Mouse (Mus musculus): Measurements from ENCODE around the gene 2310022A10Rik. TPM values are rescaled to one million over a fixed set of nuclear protein-coding genes. Genes with fewer than 3 reads are reported as not detected.

Gene 2310022A10Rik
- polyA plus RNA-seq, 1 experiment, result 14.0 TPM

GRCm38 (mm10) chr7:27596586-27597503 is 43.8 kb downstream of the 2310022A10Rik start:
- Histone ChIP-seq H3K4me1 (ENCODE audit: control insufficient read depth, insufficient read depth, low read length) (peaks cover 5% of the 10 kb centered on the region; the same call in 1 of the 2 replicates), H3K27ac (ENCODE audit: insufficient read depth, low read length) (peak overlapping the region; percentile 65), H3K4me3 (ENCODE audit: insufficient read depth, low read length) (no peak overlapping the region)
- TF ChIP-seq CTCF (IDR thresholded peaks at IDR 0.05; ENCODE audit: borderline replicate concordance, insufficient read depth, low read length), result no peak
- TF ChIP-seq POLR2A (IDR thresholded peaks at IDR 0.05; ENCODE audit: low read depth, low read length), result no peak

DNA sequence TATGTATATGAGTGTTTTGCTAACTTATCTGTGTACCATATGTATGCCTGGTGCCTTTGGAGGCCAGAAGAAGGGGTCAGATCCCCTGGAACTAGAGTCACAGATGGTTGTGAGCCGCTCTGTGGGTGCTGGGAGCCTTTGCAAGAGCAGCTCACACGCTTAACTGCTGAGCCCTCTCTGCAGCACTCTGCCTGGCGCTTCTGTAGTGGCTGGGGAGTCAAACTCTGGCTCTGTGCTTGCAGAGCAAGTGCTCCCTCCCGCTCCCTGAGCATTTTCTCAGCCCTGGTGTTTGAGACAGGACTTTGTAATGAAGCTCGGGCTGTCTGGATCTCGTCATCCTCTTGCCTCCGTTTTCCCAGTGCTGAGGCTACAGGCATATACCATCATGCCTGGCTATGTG is 45.0 kb downstream of the 2310022A10Rik start:
- TF ChIP-seq POLR2A (IDR thresholded peaks at IDR 0.05; ENCODE audit: low read depth, low read length) (no peak), CTCF (IDR thresholded peaks at IDR 0.05; ENCODE audit: borderline replicate concordance, insufficient read depth, low read length) (no peak)
- peaks cover 2% of the 10 kb centered on the region; the same call in 1 of the 2 replicates for H3K4me1 ChIP-seq (ENCODE audit: control insufficient read depth, insufficient read depth, low read length)
- no peak overlapping the region for H3K4me3 ChIP-seq (ENCODE audit: insufficient read depth, low read length)
- H3K27ac ChIP-seq (ENCODE audit: insufficient read depth, low read length), result no peak overlapping the region

GRCm38 (mm10) chr7:27601628-27602027 is 48.6 kb downstream of the 2310022A10Rik start:
- TF ChIP-seq CTCF (IDR thresholded peaks at IDR 0.05; ENCODE audit: borderline replicate concordance, insufficient read depth, low read length) (no peak), POLR2A (IDR thresholded peaks at IDR 0.05; ENCODE audit: low read depth, low read length) (no peak)
- Histone ChIP-seq H3K4me3 (ENCODE audit: insufficient read depth, low read length) (no peak overlapping the region), H3K27ac (ENCODE audit: insufficient read depth, low read length) (no peak overlapping the region), H3K4me1 (ENCODE audit: control insufficient read depth, insufficient read depth, low read length) (0 out of 2 replicates have a peak, but pooled peaks cover 2% of the 10 kb centered on the region)

GRCm38 (mm10) chr7:27602161-27602560 is 49.1 kb downstream of the 2310022A10Rik start:
- no peak overlapping the region for H3K27ac ChIP-seq (ENCODE audit: insufficient read depth, low read length)
- TF ChIP-seq POLR2A (IDR thresholded peaks at IDR 0.05; ENCODE audit: low read depth, low read length) (no peak), CTCF (IDR thresholded peaks at IDR 0.05; ENCODE audit: borderline replicate concordance, insufficient read depth, low read length) (no peak)
- H3K4me3 ChIP-seq (ENCODE audit: insufficient read depth, low read length), result no peak overlapping the region
- H3K4me1 ChIP-seq (ENCODE audit: control insufficient read depth, insufficient read depth, low read length), result peaks cover 2% of the 10 kb centered on the region; the same call in 1 of the 2 replicates

DNA sequence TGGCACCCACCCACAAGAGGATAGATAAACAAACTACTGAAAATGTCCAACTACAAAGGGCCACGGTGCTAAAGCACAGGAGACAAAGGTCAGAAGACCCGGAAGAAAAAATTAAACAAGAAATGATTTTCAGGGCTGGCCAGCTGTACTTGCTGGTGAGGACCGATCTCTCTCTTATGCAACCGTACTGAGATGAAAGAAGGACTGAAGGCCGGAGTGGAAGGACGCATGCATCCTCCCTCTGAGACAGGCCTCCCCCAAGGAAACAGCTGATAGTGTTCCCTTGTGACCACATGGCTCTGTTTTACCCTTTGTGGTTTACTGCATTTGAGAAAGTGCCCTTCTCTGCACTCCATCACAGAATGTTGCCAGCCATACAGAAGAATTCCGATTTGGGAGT is 49.8 kb downstream of the 2310022A10Rik start:
- no peak for TF ChIP-seq POLR2A (IDR thresholded peaks at IDR 0.05; ENCODE audit: low read depth, low read length)
- TF ChIP-seq CTCF (IDR thresholded peaks at IDR 0.05; ENCODE audit: borderline replicate concordance, insufficient read depth, low read length), result no peak
- Histone ChIP-seq H3K27ac (ENCODE audit: insufficient read depth, low read length) (no peak overlapping the region), H3K4me1 (ENCODE audit: control insufficient read depth, insufficient read depth, low read length) (peaks cover 5% of the 10 kb centered on the region; the same call in 1 of the 2 replicates), H3K4me3 (ENCODE audit: insufficient read depth, low read length) (no peak overlapping the region)

DNA sequence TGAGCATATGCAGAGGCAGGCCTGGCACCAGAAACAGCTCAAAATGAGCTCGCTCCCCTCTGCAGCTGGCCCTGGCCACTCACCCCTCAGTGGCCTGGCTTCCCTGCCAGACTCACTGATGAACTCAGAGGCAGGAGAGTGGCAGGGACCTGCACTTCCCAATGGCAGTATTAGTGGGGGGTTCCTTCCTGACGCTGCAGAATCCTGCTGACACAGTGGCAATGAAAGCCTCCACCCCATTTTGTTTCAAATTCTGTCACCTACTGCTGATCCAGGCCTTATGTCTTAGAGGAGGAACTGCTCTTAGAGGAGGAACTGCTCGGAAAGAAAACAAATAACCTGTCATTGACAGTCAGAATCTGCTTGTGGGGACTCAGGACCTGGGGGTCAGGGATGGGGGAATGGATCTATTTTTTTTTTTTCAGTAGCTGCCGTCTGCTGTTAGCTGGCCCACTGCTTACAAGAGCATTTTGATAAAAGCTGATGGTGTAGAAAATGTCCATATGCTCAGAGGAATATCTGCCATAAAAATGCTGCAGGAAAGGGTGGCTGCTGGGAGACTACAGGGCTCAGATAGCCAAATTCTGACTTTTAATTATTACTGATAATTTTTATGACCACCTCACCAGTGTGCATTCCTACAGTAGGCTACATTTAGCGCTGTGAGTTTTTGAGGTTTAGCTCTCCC is 51.8 kb downstream of the 2310022A10Rik start:
- Histone ChIP-seq H3K27ac (ENCODE audit: insufficient read depth, low read length) (no peak overlapping the region), H3K4me3 (ENCODE audit: insufficient read depth, low read length) (no peak overlapping the region), H3K4me1 (ENCODE audit: control insufficient read depth, insufficient read depth, low read length) (peaks cover 5% of the 10 kb centered on the region; the same call in 1 of the 2 replicates)
- TF ChIP-seq POLR2A (IDR thresholded peaks at IDR 0.05; ENCODE audit: low read depth, low read length), result no peak
- no peak for TF ChIP-seq CTCF (IDR thresholded peaks at IDR 0.05; ENCODE audit: borderline replicate concordance, insufficient read depth, low read length)

DNA sequence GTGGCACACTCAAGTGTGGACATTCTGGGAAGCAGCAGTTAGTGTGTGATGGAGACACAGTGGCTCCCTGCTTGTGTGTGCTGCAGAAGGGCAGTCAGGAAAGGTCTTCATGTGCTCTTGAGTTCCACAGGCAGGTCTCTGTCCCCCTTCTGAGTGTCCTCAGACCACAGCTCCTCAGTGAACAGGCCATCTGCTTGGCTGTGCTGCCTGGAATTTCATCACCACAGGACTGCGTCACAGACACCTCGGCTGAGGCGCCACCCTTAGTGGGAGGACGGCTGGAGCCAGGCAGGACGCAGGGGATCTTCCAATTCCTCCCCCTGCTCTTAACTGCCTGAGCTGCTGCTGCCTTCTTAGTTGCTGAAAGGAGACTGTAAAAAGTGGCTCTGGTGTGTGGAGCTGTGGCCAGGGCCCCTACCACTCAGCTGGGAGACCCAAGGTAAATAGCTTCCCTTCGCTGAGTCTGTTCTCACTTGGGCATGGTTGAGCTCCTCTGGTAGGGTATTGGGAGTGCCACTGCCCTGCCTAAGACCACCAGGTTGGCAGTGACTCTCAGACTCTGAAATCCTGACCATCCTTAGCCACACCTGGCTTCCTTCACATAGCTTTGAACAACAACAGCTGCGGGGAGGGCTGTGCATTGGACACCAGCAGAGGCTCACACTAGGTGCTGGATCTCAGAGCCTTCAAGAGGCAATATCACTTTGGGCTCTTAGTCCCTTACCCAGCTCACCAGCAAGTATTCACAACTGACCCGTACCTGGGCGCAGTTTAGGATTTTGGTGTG is 52.7 kb downstream of the 2310022A10Rik start:
- TF ChIP-seq CTCF (IDR thresholded peaks at IDR 0.05; ENCODE audit: borderline replicate concordance, insufficient read depth, low read length), result no peak
- no peak for TF ChIP-seq POLR2A (IDR thresholded peaks at IDR 0.05; ENCODE audit: low read depth, low read length)
- H3K4me1 ChIP-seq (ENCODE audit: control insufficient read depth, insufficient read depth, low read length), result peaks cover 5% of the 10 kb centered on the region; the same call in 1 of the 2 replicates

DNA sequence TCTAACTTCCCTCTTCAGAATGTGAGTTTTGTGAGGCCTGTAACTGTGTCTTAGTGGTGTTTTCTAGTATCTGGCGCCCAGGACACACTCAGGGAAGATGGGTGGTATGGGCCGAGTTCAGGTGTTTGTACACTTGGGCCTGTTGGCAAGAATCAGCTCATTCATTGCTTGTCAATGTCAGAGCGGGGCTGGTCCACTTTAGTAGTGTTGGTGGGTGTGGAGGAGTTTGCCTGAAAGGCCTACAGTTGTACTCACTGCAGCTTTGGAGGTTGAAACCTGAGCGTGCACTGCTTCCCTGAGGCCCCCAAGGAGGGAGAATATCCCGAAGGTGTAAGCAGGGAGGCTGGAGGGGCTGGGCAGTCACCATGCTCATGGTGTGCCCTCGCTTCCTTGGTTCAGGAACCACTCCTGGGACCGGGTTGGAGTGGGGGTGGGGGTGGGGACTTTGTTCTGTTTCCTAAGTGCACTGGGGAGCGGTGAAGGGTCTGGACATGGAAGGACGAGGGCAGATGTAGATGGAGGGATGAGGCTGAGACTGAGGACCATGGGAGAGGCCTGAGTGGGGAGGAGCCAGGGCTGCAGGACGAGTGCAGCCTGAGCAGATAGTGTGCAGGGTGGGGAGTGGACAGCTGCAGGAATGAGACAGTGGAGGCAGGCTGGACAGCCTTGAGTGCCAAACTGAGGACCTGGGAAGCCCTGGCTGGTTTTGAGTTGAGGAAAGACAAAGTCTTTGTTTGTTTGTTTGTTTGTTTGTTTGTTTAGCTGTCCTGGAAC is 53.6 kb downstream of the 2310022A10Rik start:
- no peak for TF ChIP-seq POLR2A (IDR thresholded peaks at IDR 0.05; ENCODE audit: low read depth, low read length)
- TF ChIP-seq CTCF (IDR thresholded peaks at IDR 0.05; ENCODE audit: borderline replicate concordance, insufficient read depth, low read length), result no peak
- H3K4me3 ChIP-seq (ENCODE audit: insufficient read depth, low read length), result no peak overlapping the region
- H3K27ac ChIP-seq (ENCODE audit: insufficient read depth, low read length), result no peak overlapping the region
- H3K4me1 ChIP-seq (ENCODE audit: control insufficient read depth, insufficient read depth, low read length), result peaks cover 5% of the 10 kb centered on the region; the same call in 1 of the 2 replicates

More for the DNA sequence above, 52.7 kb downstream of the 2310022A10Rik start:
- H3K4me3 ChIP-seq (ENCODE audit: insufficient read depth, low read length), result no peak overlapping the region
- no peak overlapping the region for H3K27ac ChIP-seq (ENCODE audit: insufficient read depth, low read length)

Data from embryonic fibroblast, embryonic 13.5 days (primary cell).